Mouse (Mus musculus) layer of hippocampus, postnatal 25 days (tissue): ENCODE data around the gene Synj1. TPM values are rescaled to one million over a fixed set of nuclear protein-coding genes. Genes with fewer than 3 reads are reported as not detected.
A peak's percentile ranks its signal among the peaks of the same experiment; 100 is the strongest.

Experiments used
- DNase-seq, 2 experiments: peaks; one replicate each; pipeline ENCODE4 v3.0.0; 2022; ENCODE audit warnings: mixed read lengths in 2 of 2, low spot score in 1 of 2; ENCODE audit errors: extremely low spot score in 1 of 2
- total RNA-seq, 2 experiments: library from RNA; stranded (reverse); gene quantifications; 2 replicates each; pipeline ENCODE4 v1.2.3; 2021

Synj1 gene
- total RNA-seq, 2 experiments from 2014 or later = 388 to 393 TPM

GRCm38 (mm10) chr16:91011847-91012246, 739 bp upstream of the Synj1 start:
- DNase-seq = no peak

GRCm38 (mm10) chr16:91010581-91011020, 507 bp downstream of the Synj1 start:
- DNase-seq = peak; percentile 17 to 66

GRCm38 (mm10) chr16:91009942-91010529, 1.1 kb downstream of the Synj1 start:
- no peak for DNase-seq

GRCm38 (mm10) chr16:91004915-91005538, 6.1 kb downstream of the Synj1 start:
- no peak for DNase-seq

- no peak for DNase-seq
These were observed 10.0 kb downstream of the Synj1 start for GRCm38 (mm10) chr16:91001098-91001497.

GRCm38 (mm10) chr16:90999827-91000226, 11.3 kb downstream of the Synj1 start:
- DNase-seq = no peak

- DNase-seq = no peak
These were observed 13.3 kb downstream of the Synj1 start for GRCm38 (mm10) chr16:90997822-90998221.

GRCm38 (mm10) chr16:90996327-90997243, 14.5 kb downstream of the Synj1 start:
- no peak for DNase-seq

GRCm38 (mm10) chr16:90995498-90995897, 15.6 kb downstream of the Synj1 start:
- no peak for DNase-seq

GRCm38 (mm10) chr16:90995023-90995422, 16.1 kb downstream of the Synj1 start:
- no peak for DNase-seq

- DNase-seq = no peak
These were observed 21.9 kb downstream of the Synj1 start for GRCm38 (mm10) chr16:90989162-90989561.

GRCm38 (mm10) chr16:90988665-90989064, 22.4 kb downstream of the Synj1 start:
- no peak for DNase-seq

- no peak for DNase-seq
These were observed 23.1 kb downstream of the Synj1 start for GRCm38 (mm10) chr16:90988039-90988438.

- DNase-seq = no peak
These were observed 40.1 kb downstream of the Synj1 start for GRCm38 (mm10) chr16:90971004-90971403.

GRCm38 (mm10) chr16:90966241-90966640, 44.9 kb downstream of the Synj1 start:
- no peak for DNase-seq

GRCm38 (mm10) chr16:90964302-90964701, 46.8 kb downstream of the Synj1 start:
- no peak for DNase-seq

- no peak for DNase-seq
These were observed 47.2 kb downstream of the Synj1 start for GRCm38 (mm10) chr16:90963866-90964265.

GRCm38 (mm10) chr16:90963231-90963630, 47.9 kb downstream of the Synj1 start:
- no peak for DNase-seq

GRCm38 (mm10) chr16:90958301-90959085, 52.6 kb downstream of the Synj1 start:
- DNase-seq = no peak

GRCm38 (mm10) chr16:90955494-90955893, 55.6 kb downstream of the Synj1 start:
- no peak for DNase-seq
